Mouse (Mus musculus) thymus, adult 2 months (tissue): Measurements from ENCODE around the gene Sult2a6. TPM values are rescaled to one million over a fixed set of nuclear protein-coding genes. Genes with fewer than 3 reads are reported as not detected.

ENCODE experiments used
- DNase-seq: peaks from one replicate; pipeline ENCODE4 v3.0.0; 2021
- H3K27ac ChIP-seq: fragments of 200-500 bp; 2 replicates; pipeline ENCODE4 v1.5.1; 2012; ENCODE audit warnings: low read length, control low read depth; ENCODE audit not compliant: control insufficient read depth, insufficient read depth
- H3K27me3 ChIP-seq: fragments of 200-500 bp; 2 replicates; pipeline ENCODE4 v1.6.1; 2012; ENCODE audit warnings: mild to moderate bottlenecking, low read length, moderate library complexity, mixed read lengths; ENCODE audit not compliant: control insufficient read depth, insufficient read depth
- H3K36me3 ChIP-seq: fragments of 200-500 bp; 2 replicates; pipeline ENCODE4 v1.6.1; 2012; ENCODE audit warnings: mild to moderate bottlenecking, low read length, moderate library complexity; ENCODE audit not compliant: control insufficient read depth, insufficient read depth
- H3K4me1 ChIP-seq: fragments of 200-500 bp; replicated peaks from 2 replicates; pipeline ENCODE4 v1.6.1; 2012; ENCODE audit warnings: low read length; ENCODE audit not compliant: control insufficient read depth, insufficient read depth
- H3K4me3 ChIP-seq: fragments of 200-500 bp; 2 replicates; pipeline ENCODE4 v1.5.1; 2012; ENCODE audit warnings: mild to moderate bottlenecking, low read length, control low read depth, moderate library complexity; ENCODE audit not compliant: control insufficient read depth, insufficient read depth
- CTCF ChIP-seq: fragments of 200-500 bp; IDR thresholded peaks from 2 replicates; pipeline ENCODE4 v1.5.1; 2012; ENCODE audit warnings: mild to moderate bottlenecking, control low read depth, low read length, moderate library complexity, borderline replicate concordance; ENCODE audit not compliant: control insufficient read depth, poor library complexity, insufficient read depth; ENCODE audit errors: extremely low read depth
- POLR2A ChIP-seq: fragments of 200-500 bp; IDR thresholded peaks from 2 replicates; pipeline ENCODE4 v1.6.1; 2012; ENCODE audit warnings: mild to moderate bottlenecking, low read length, control low read depth, moderate library complexity; ENCODE audit not compliant: control insufficient read depth, poor library complexity, insufficient read depth; ENCODE audit errors: extremely low read depth
- WGBS: fragments of 180-500 bp; shearing (Covaris S2); methylation state at CpG from one replicate; pipeline ENCODE4 v1.1.7; 2018; 5-methylcytosine and 5-hydroxymethylcytosine counted together
- polyA plus RNA-seq: library from polyadenylated mRNA; depleted of rRNA; stranded (reverse); fragments of >200 nt; gene quantifications from 2 replicates; pipeline ENCODE4 v1.2.3, GENCODE M21; 2012; rRNA removed

Sult2a6 gene
- polyA plus RNA-seq: not detected in 2 replicates

DNA sequence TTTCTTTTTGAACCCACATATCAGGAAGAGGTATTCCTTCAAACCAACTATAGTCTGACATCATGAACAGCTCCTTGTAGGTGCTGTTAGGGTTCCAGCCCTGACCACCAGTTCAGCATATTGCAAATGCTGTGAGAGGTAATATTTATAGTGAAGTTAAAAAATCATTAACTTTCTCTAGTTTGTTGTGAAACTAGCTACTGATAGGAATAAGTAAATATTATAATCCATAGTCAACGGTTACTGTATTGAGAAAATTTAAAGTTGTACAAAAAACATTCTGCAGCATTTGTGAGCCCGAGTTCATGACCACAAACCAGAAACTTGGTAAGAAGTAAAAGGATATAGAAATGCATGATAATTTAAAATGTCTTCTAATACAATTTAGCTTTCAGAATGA lies at the start of gene Sult2a6:
TSS of gene Sult2a6 (minus strand) at position 101 of the 400 bp plus-strand sequence.
- WGBS: 86% methylated on average over 2 of the region's 2 CpGs
- DNase-seq: no peak
- no peaks in the 10 kb centered on the region for H3K4me1 ChIP-seq
- no peaks in the 10 kb centered on the region for H3K36me3 ChIP-seq
- H3K27me3 ChIP-seq: no peaks in the 10 kb centered on the region
- no peak for TF ChIP-seq POLR2A
- no peak for TF ChIP-seq CTCF
- H3K4me3 ChIP-seq: no peak within 1 kb of the TSS
- no peak within 1 kb of the TSS for H3K27ac ChIP-seq

DNA sequence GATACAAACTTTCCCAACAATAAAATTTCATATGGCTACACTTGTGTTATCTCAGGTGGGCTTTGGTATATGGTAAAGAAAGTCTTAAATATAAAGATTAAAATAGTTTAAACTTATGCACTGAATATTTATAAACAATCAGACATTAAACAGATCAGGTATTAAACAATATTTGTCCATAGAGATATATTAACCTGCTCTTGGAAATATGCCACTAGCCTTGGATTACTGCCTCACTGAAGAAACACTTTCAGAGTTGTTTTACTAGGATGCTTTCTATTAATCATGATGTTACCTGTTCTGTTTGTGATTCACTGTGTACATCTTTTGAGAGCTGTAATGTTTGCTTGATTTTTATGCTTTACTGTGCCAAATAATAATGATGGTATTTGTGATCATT lies 39.4 kb downstream of the Sult2a6 start:
- no peaks in the 10 kb centered on the region for H3K27me3 ChIP-seq
- no peak overlapping the region for H3K27ac ChIP-seq
- H3K4me1 ChIP-seq: no peaks in the 10 kb centered on the region
- no peaks in the 10 kb centered on the region for H3K36me3 ChIP-seq
- TF ChIP-seq CTCF: no peak
- TF ChIP-seq POLR2A: no peak
- H3K4me3 ChIP-seq: no peak overlapping the region
- DNase-seq: no peak

DNA sequence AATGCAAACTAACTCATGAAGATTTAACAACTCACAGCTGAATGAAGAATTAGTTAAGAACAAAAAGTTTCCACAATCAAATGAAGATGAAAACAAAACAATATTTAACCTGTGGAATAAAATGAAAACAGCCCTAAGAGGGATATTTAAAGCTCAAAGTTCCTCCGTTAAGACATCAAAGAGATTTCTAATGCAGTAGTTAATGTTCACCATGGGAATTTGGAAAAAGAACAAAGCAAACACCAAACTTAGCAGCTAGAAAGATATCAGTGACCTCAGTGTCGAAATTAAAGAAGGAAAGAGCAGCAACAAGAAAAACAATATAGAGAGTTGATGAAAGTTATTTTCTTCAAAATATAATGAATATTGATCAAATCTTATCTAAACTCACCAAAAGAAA lies 51.3 kb downstream of the Sult2a6 start:
- WGBS: 80% methylated on average over 2 of the region's 2 CpGs
- no peak overlapping the region for H3K27ac ChIP-seq
- H3K4me3 ChIP-seq: no peak overlapping the region
- no peaks in the 10 kb centered on the region for H3K36me3 ChIP-seq
- H3K4me1 ChIP-seq: no peaks in the 10 kb centered on the region
- H3K27me3 ChIP-seq: no peaks in the 10 kb centered on the region
- DNase-seq: no peak
- TF ChIP-seq CTCF (no peak), POLR2A (no peak)

- Histone ChIP-seq H3K27ac (no peak overlapping the region), H3K4me1 (no peaks in the 10 kb centered on the region), H3K4me3 (no peak overlapping the region), H3K27me3 (no peaks in the 10 kb centered on the region), H3K36me3 (no peaks in the 10 kb centered on the region)
- TF ChIP-seq CTCF (no peak), POLR2A (no peak)
- no peak for DNase-seq
Observed at GRCm38 (mm10) chr7:14202487-14202886, 52.2 kb downstream of the Sult2a6 start.

Other genes starting within 250 kb of the Sult2a6 start
- gene Sult2a3, start 131.8 kb downstream of the Sult2a6 start, polyA plus RNA-seq: not detected in 2 replicates
- not detected in 2 replicates for gene Obox8, start 78.7 kb upstream of the Sult2a6 start, polyA plus RNA-seq
- not detected in 2 replicates for gene Sult2a8, start 191.9 kb upstream of the Sult2a6 start, polyA plus RNA-seq
- not detected in 2 replicates for gene Sult2a7, start 239.4 kb upstream of the Sult2a6 start, polyA plus RNA-seq